Mouse (Mus musculus): ENCODE measurements around the gene Ints14. TPM values are rescaled to one million over a fixed set of nuclear protein-coding genes. Genes with fewer than 3 reads are reported as not detected.
A peak's percentile ranks its signal among the peaks of the same experiment; 100 is the strongest.
"Not testable (repeated sequence)": the region's sequence is repeated elsewhere in the genome, so short reads cannot be mapped to it uniquely, and the experiment has no call there.

Ints14 gene
- polyA plus RNA-seq, 1 experiment from 2014 or later: 40.6 TPM

DNA sequence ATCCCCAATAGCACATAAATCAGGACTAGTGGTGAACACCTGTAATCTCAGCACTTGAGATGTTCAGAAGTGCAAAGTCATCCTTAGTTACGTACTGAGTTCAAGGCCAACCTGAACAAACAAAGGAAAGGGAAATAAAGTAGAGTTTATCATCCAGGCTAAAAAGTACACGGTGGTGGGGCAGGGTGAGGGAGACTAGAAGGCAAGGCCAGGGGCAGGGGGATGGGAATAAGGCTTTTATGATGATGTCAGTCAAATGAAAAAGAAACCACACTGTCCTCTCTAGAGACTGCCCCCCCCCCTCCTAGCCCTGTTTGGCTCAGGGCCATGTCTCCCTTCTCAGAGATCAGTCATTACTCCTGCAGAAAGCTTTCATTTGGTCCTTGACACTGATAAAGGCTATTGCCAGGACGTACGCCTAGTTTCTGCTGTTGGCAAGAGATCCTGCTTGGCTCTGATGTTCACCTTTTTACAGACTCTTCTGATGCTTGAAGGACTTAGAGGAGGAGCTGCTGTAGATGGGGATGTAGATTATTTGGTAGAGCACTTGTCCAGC lies 62.0 kb downstream of the Ints14 start:
- Histone ChIP-seq H3K9ac (no peak overlapping the region), H3K36me3 (no peaks in the 10 kb centered on the region), H3K4me2 (no peak overlapping the region), H3K9me3 (no peaks in the 10 kb centered on the region), H3K27me3 (no peaks in the 10 kb centered on the region), H3K27ac (peak overlapping the region; percentile 96; the same call in 1 of the 2 replicates), H3K4me3 (no peak overlapping the region), H3K4me1 (replicated peaks) (peaks cover 43% of the 10 kb centered on the region)
- no peak for ATAC-seq (ENCODE audit: low FRiP score)
- WGBS: 74% methylated on average over 4 of the region's 4 CpGs

DNA sequence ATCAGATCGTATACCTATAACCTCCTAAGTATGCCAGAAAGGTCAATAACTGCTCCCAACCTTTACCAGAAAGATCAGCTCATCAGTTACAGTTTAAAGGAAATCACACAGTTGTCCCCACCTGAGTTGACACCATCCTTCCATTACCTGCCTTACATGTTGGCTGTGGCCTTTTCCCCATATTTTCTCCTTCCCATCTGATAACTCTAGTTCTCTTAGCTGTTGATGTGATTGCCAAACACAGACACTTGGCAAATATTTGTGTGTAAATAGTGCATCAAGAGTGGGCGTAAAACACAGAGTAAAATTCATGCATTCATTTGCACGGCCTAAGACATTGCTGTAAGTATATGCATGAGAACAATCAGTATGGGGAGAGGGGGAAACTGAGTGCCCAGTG lies 62.7 kb downstream of the Ints14 start:
- H3K4me3 ChIP-seq: no peak overlapping the region
- no peak overlapping the region for H3K27ac ChIP-seq
- ATAC-seq (ENCODE audit: low FRiP score): no peak
- H3K9me3 ChIP-seq: no peaks in the 10 kb centered on the region
- H3K36me3 ChIP-seq: no peaks in the 10 kb centered on the region
- H3K4me2 ChIP-seq: no peak overlapping the region
- 96% methylated on average over 3 of the region's 3 CpGs for WGBS
- no peaks in the 10 kb centered on the region for H3K27me3 ChIP-seq
- peaks cover 35% of the 10 kb centered on the region for H3K4me1 ChIP-seq (replicated peaks)
- no peak overlapping the region for H3K9ac ChIP-seq

DNA sequence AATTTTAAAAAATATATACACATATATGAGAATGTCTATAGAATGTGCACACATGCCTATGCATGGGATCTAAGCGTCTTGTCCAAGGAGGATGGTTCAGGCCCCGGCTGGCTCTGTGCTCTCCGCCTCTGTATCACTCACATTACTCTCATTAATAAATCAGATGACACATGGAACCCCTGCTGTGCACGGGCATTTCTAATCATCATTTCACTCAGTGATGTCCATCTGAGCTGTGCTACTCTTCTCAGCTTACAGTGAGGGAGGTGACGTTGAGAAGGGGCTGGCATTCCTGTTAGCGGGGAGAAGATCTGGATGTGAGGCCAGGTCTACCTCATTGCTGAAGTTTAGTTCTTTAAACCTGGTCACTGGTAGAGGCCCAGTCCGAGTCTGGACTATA lies 66.5 kb downstream of the Ints14 start:
- H3K27ac ChIP-seq: no peak overlapping the region
- H3K4me3 ChIP-seq: no peak overlapping the region
- H3K36me3 ChIP-seq: no peaks in the 10 kb centered on the region
- no peaks in the 10 kb centered on the region for H3K27me3 ChIP-seq
- WGBS: 82% methylated on average over 7 of the region's 7 CpGs
- no peak for ATAC-seq (ENCODE audit: low FRiP score)
- peaks cover 11% of the 10 kb centered on the region for H3K4me1 ChIP-seq (replicated peaks)
- no peaks in the 10 kb centered on the region for H3K9me3 ChIP-seq
- H3K4me2 ChIP-seq: no peak overlapping the region
- no peak overlapping the region for H3K9ac ChIP-seq

DNA sequence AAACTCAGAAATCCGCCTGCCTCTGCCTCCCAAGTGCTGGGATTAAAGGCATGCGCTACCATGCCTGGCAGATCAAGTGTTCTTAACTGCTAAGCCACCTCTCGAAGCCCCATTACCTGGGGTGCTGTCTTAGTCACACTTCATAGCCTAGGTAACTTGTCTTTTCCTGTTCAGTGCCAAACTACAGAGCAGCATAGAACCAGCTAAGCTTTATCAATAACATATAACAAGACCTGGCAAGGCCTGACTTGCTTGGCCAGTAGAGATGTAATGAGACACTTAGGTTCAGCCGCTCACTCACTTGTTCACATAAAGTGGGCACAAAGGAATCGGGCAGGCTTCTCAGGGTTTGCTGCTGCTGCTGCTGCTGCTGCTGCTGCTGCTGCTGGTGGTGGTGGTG lies 67.6 kb downstream of the Ints14 start:
- Histone ChIP-seq H3K9ac (no peak overlapping the region), H3K36me3 (no peaks in the 10 kb centered on the region), H3K4me2 (no peak overlapping the region), H3K4me3 (no peak overlapping the region), H3K27ac (no peak overlapping the region), H3K9me3 (no peaks in the 10 kb centered on the region), H3K27me3 (no peaks in the 10 kb centered on the region), H3K4me1 (replicated peaks) (peaks cover 8% of the 10 kb centered on the region)
- ATAC-seq (ENCODE audit: low FRiP score): no peak
- 93% methylated on average over 5 of the region's 5 CpGs for WGBS

DNA sequence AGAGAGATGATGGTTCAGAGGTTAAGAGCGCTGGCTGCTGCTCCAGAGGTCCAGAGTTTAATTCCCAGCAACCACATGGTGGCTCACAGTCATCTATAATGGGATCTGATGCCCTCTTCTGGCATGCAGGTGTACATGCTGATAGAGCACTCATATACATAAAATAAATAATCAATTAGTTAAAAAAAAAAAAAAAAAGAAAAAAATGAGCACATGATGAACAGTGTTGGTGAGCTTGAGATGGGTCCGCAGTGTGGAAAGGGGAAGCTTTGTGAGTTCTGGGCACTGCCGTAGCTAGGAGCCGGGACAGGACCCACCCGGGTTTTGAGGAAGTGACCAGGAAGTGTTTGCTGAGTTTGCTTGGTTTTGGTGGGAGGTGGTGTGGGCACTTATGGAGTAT lies 70.7 kb downstream of the Ints14 start:
- not testable (repeated sequence) for H3K27ac ChIP-seq; H3K4me3 ChIP-seq; H3K27me3 ChIP-seq; H3K9me3 ChIP-seq; ATAC-seq (ENCODE audit: low FRiP score); H3K9ac ChIP-seq; H3K36me3 ChIP-seq; H3K4me2 ChIP-seq
- H3K4me1 ChIP-seq (replicated peaks): peaks cover 14% of the 10 kb centered on the region
- 79% methylated on average over 5 of the region's 5 CpGs for WGBS

DNA sequence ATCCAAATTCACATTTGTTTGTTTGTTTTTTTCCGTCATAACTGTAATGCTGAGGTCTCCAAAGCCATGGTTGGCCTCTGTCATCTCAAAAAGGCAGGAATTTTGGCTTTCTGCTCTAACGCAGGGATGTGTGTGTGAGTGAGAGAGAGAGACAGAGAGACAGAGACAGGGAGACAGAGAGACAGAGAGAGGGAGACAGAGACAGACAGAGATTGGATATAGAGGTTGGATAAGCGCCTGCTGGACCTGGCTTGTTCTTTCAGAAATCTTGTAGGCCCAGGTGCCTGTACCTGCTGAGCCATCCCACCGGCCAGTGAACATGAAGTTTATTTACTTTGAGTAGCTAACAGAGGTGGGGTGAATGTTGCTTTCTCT lies 71.2 kb downstream of the Ints14 start:
- Histone ChIP-seq H3K4me2 (peak overlapping the region; percentile 8; the same call in 1 of the 2 replicates), H3K27ac (no peak overlapping the region), H3K4me3 (peak overlapping the region; percentile 85), H3K4me1 (replicated peaks) (peaks cover 14% of the 10 kb centered on the region), H3K36me3 (peaks cover 8% of the 10 kb centered on the region), H3K9me3 (no peaks in the 10 kb centered on the region), H3K9ac (peak overlapping the region; percentile 97; the same call in 1 of the 2 replicates), H3K27me3 (no peaks in the 10 kb centered on the region)
- no peak for ATAC-seq (ENCODE audit: low FRiP score)
- 33% methylated on average over 4 of the region's 4 CpGs for WGBS

DNA sequence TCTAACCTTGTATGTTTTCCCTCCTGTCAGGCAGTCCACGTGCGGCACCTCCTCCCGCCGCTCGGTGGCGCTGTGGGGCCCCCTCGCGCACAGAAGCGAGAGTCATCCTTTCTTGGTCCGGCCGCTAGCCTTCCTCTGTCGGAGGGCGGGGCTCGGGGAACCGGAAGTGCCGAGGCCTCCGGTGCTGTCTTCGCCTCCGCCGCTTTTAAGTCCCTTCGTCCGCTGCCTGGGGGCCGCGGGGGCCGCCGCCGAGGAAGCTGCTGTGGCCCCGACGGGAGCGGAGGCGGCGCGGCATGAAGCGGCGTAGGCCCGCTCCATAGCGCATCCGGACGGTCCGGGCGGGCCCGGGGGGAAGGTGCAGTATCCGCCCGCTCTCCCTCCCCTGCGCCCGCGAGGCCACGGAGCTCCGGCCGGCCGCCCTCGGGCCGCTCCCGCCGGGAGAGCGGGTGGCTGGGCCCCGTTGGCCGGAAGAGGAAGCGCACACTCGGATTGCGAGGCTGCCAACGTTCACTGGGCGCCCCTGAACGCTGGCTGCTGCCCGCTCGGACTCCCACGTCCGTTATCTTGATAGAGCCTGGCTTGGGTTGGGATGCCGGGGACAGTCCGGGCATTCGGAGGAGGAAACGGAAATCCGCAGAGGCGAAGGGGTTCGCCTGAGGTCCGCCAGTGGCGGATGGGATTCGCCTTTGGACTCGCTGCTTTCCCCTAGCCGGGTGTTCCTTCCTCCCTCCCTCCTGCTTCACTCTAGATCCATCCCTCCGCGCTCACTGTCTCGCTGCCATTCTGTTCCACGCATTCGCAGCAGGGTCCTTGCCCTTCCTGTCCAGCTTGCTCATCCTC lies 71.8 kb downstream of the Ints14 start, which contains the start of gene Dpp8:
Dpp8 (plus strand) TSS at position 146 of the 840 bp plus-strand sequence.
- WGBS: under 1% methylated on average over 82 of the region's 85 CpGs
- peak within 1 kb of the TSS; percentile 97 for H3K9ac ChIP-seq
- H3K4me1 ChIP-seq (replicated peaks): peaks cover 14% of the 10 kb centered on the region
- H3K27me3 ChIP-seq: no peaks in the 10 kb centered on the region
- peaks cover 12% of the 10 kb centered on the region for H3K36me3 ChIP-seq
- peak within 1 kb of the TSS; percentile 94 for H3K27ac ChIP-seq
- peak within 1 kb of the TSS; percentile 95 for H3K4me2 ChIP-seq
- peak; percentile 92 for ATAC-seq (ENCODE audit: low FRiP score)
- H3K4me3 ChIP-seq: peak within 1 kb of the TSS; percentile 85
- no peaks in the 10 kb centered on the region for H3K9me3 ChIP-seq

DNA sequence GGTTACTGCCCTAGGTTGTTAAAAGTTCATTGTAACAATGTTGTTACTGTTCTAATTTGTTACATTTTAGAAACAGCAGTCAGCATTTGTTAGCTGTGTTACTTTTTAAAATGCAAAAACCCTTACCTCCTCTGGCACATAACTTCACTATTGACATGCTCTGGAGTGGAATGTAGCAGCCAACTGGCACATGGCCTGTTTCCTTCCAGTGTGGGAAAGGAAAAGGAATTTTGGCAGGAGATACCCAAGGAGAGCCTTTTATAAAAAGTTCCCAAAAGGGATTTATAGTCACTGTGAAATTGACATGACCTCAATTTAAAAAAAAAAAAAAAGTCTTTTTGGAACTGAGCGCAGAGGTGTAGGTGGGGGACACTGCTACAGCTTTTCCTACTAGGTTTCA lies 75.8 kb downstream of the Ints14 start:
- H3K27me3 ChIP-seq: no peaks in the 10 kb centered on the region

More for the DNA sequence above, 75.8 kb downstream of the Ints14 start:
- ATAC-seq (ENCODE audit: low FRiP score): no peak
- Histone ChIP-seq H3K4me2 (no peak overlapping the region), H3K4me3 (no peak overlapping the region), H3K36me3 (peaks cover 46% of the 10 kb centered on the region), H3K9ac (no peak overlapping the region), H3K27ac (no peak overlapping the region), H3K9me3 (no peaks in the 10 kb centered on the region), H3K4me1 (replicated peaks) (peaks cover 14% of the 10 kb centered on the region)
- 87% methylated on average over 1 of the region's 1 CpGs for WGBS

Small RNA genes within 50 kb of the gene (microRNA-seq; reads per million reads assigned to microRNA genes)
- gene Gm25640: not detected

Other genes with a start within 250 kb of the Ints14 start
- 381 and 422 TPM in 2 replicates for gene Rab11a, start 223.1 kb upstream of the Ints14 start, polyA plus RNA-seq (2015; fragmentation: Nextera tagmentation; extraction: Ambion mirVana)
- gene Dennd4a, start 149.6 kb upstream of the Ints14 start, polyA plus RNA-seq (2015; fragmentation: Nextera tagmentation; extraction: Ambion mirVana): 9.4 and 10.0 TPM in 2 replicates
- 0.05 and 0.10 TPM in 2 replicates for gene Slc24a1, start 9.3 kb upstream of the Ints14 start, polyA plus RNA-seq (2015; fragmentation: Nextera tagmentation; extraction: Ambion mirVana)
- 202 and 206 TPM in 2 replicates for gene Hacd3, start 60.8 kb downstream of the Ints14 start, polyA plus RNA-seq (2015; fragmentation: Nextera tagmentation; extraction: Ambion mirVana)
- gene Dpp8, start 71.5 kb downstream of the Ints14 start, polyA plus RNA-seq (2015; fragmentation: Nextera tagmentation; extraction: Ambion mirVana): 36.8 and 39.3 TPM in 2 replicates
- 9.7 TPM in 2 replicates for gene Igdcc4, start 140.6 kb downstream of the Ints14 start, polyA plus RNA-seq (2015; fragmentation: Nextera tagmentation; extraction: Ambion mirVana)
- gene Igdcc3, start 180.3 kb downstream of the Ints14 start, polyA plus RNA-seq (2015; fragmentation: Nextera tagmentation; extraction: Ambion mirVana): 13.8 and 15.5 TPM in 2 replicates
- 5.9 and 6.1 TPM in 2 replicates for gene Parp16, start 234.4 kb downstream of the Ints14 start, polyA plus RNA-seq (2015; fragmentation: Nextera tagmentation; extraction: Ambion mirVana)

Measured in hindbrain, embryonic 13.5 days (tissue).